Mouse (Mus musculus) adipocyte (in vitro differentiated cells): ENCODE data around the gene Hint1.
"Not testable (repeated sequence)": the region's sequence is repeated elsewhere in the genome, so short reads cannot be mapped to it uniquely, and the experiment has no call there.

Experiments used
- DNase-seq: peaks from one replicate; pipeline ENCODE4 v3.0.0-alpha.2; 2016; ENCODE audit warnings: low spot score

The Hint1 gene

GRCm38 (mm10) chr11:54866119-54867048, at the start of gene Hint1:
Gene Hint1 (plus strand): TSS chr11:54866383.
- peak; percentile 89 for DNase-seq

GRCm38 (mm10) chr11:54817449-54817848, 48.7 kb upstream of the Hint1 start:
- DNase-seq: no peak

DNA sequence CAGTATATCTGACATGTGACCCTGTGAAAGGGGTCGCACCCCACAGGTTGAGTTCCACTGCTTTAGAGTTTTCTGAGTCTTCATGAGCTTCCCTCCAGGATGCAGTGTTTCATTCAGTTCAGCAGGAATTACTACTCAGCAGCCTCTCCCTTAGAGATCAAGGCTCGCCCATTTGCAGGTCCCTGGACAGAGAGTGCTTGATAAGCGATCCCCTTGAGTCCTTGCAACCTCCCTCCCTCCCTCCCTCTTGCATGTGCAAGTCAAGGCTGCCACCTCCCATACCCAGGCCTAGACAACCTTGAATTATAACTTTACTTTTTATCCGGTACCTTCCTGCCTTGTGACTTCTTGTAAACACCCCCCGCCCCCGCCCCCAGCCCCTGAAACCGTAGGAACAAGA, 46.7 kb upstream of the Hint1 start:
- DNase-seq: no peak

GRCm38 (mm10) chr11:54823467-54823866, 42.7 kb upstream of the Hint1 start:
- DNase-seq: no peak

DNA sequence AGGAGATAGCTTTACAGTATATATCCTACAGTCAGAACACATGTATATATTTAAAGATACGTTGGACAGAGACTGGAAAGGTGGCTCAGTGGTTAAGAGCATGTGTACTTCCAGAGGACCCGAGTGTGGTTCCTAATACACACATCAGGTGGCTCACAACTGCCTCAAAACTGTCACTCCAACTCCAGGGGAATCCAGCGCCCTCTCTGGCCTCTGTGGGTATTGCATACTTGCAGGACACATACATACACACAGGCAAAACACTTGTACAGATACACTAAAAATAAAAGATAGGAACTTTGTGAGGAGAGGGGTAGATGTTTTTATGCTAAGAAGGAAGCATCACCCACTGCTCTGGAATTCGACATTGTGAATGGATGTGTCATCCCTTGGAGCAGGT, 40.4 kb upstream of the Hint1 start:
- no peak for DNase-seq

DNA sequence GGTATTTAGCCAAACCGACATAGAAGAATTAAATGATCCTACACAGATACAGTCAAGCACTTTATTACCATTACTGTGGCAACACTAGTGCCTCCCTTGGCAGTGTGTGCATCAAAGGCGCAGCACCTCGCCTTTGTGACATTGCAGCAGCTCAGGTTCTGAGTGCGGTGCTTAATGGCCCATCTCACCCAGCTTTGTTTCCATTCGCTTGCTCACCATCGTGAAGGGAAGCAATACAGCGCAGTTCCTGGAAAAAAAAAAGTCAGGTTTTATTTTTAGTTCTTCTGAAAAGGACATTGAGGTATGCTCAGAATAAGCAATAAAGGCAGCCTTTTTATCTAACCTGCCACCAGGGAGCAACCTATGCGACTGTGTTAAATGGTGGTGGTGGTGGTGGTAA, 39.4 kb upstream of the Hint1 start:
- no peak for DNase-seq

DNA sequence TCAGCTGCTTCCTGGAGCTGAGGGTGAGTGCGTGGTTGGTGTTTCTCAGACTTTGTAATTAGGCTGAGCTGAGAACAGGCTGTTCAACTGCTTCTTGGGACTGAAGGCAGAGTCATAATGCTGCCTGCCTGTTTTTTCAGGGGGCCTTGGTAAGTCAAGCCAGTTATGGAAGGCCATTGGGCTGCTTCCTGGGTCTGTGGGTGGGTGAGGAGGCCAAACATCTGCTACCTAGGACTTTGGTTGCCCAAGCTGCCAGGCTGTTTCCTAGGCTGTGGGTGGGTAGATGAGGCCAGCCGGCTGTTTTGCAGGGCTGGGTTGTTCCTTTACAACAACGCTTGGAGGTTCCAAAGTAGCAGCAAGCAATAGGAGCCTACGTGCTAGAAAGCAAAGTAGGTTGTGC, 32.4 kb upstream of the Hint1 start:
- DNase-seq: no peak

GRCm38 (mm10) chr11:54834596-54834995, 31.6 kb upstream of the Hint1 start:
- DNase-seq: no peak

GRCm38 (mm10) chr11:54836106-54836505, 30.1 kb upstream of the Hint1 start:
- DNase-seq: no peak

- no peak for DNase-seq
These were observed 26.5 kb upstream of the Hint1 start for GRCm38 (mm10) chr11:54839696-54840095.

- DNase-seq: no peak
These were observed 25.3 kb upstream of the Hint1 start for GRCm38 (mm10) chr11:54840891-54841290.

GRCm38 (mm10) chr11:54844424-54844823, 21.8 kb upstream of the Hint1 start:
- no peak for DNase-seq

- DNase-seq: no peak
These were observed 21.2 kb upstream of the Hint1 start for GRCm38 (mm10) chr11:54844959-54845358.

DNA sequence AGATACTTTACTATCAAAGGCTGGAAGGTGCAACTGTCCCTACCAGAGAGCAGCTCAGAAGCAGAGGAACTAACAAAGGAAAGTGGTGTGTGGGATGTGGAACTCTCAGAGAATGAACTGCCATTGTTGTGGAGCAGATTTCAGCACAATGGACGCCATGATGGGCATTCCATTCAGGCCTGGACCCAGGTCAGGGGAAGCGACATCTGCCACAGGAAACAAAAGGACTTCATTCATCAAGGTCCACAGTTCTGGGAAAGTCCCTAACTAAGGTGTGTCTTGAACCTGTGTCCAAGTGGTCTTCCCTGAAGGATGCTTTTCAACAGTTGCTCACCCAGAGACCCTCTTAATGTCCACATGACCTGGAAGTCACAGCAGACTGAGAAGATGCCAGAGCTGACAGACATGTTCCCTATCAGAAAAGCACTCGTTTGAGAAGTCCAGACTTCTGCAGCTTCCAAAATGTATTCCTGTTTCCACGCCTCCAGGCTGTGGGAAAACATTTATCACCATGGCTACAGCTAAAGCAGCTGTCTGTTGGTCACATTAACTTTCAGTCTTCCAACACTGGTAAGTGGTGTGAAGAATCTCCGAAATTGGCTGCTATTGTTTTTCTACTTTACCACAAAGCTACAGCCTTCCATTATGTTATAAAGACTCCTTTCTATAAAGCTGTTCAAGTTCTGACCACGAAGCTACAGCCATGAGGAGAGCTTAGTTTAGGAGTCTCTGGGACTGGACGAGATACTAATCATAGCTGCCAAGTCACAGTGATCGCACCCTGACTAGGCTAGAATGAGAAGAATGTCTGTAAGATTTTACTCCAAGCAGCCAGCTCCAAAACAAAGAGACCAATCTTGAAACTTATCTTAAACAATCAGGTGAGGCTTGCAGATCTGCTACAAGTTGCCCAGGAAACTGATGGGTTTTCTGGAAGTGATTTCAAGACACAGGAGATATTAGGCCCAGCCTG, 20.4 kb upstream of the Hint1 start:
- no peak for DNase-seq

GRCm38 (mm10) chr11:54849961-54850758, 16.0 kb upstream of the Hint1 start:
- DNase-seq: no peak

- no peak for DNase-seq
These were observed 14.5 kb upstream of the Hint1 start for GRCm38 (mm10) chr11:54851656-54852055.

GRCm38 (mm10) chr11:54858880-54859279, 7.3 kb upstream of the Hint1 start:
- not testable (repeated sequence) for DNase-seq

- DNase-seq: peak; percentile 51
These were observed 6.6 kb upstream of the Hint1 start for GRCm38 (mm10) chr11:54859322-54860165.

GRCm38 (mm10) chr11:54860256-54861038, 5.7 kb upstream of the Hint1 start, which contains the start of gene Lyrm7:
Gene Lyrm7 (minus strand): TSS chr11:54860916.
- DNase-seq: peak; percentile 99
